ENCODE assay signal across 24 mouse cellular contexts in genomic region chr6:91655874-91656433, GRCm38 (mm10). TPM values are rescaled to one million over a fixed set of nuclear protein-coding genes. Genes with fewer than 3 reads are reported as not detected.
DNase-seq lines count a peak whose midpoint lies in the region; ATAC-seq and TF ChIP-seq lines count a peak whose summit lies in the region.
"Had no signal": no experiment of that assay in that cellular context is flagged by ENCODE, and none has a peak within 500 bp of the region (broad histone marks: within the 10 kb centered on the region; RNA-seq: fewer than 3 reads in every experiment).

No protein-coding gene starts in this region.

- no peak overlapping the region for H3K4me3 ChIP-seq in kidney, adult 2 months (ENCODE audit: insufficient read depth, low read depth, low read length)
- H3K4me3 ChIP-seq in heart, embryonic 14.5 days (ENCODE audit: control insufficient read depth in 1 of 2, insufficient read depth in 1 of 2, low read depth in 1 of 2, low read length in 2 of 2) = no peak overlapping the region
- H3K4me3 ChIP-seq: embryonic facial prominence, embryonic 15.5 days; forebrain, embryonic 15.5 days; hindbrain, embryonic 12.5 days; left cerebral cortex, adult 2 months; liver, embryonic 13.5 days; midbrain, embryonic 10.5 days had no signal

- H3K4me1 ChIP-seq in kidney, adult 2 months (ENCODE audit: control insufficient read depth, insufficient read depth, low read length) = peaks cover 15% of the 10 kb centered on the region
- peaks cover 27 to 36% of the 10 kb centered on the region in 2 experiments for H3K4me1 ChIP-seq in heart, embryonic 14.5 days (ENCODE audit: control insufficient read depth in 2 of 2, insufficient read depth in 2 of 2, low read length in 2 of 2)
- H3K4me1 ChIP-seq: forebrain, embryonic 15.5 days; hindbrain, embryonic 12.5 days had no signal

- ATAC-seq in heart, embryonic 14.5 days (ENCODE audit: insufficient number of reproducible peaks, insufficient read depth, low FRiP score, low read depth) = peak; percentile 51; the same call in 1 of the 2 replicates
- no peak for ATAC-seq in megakaryocyte, adult 5-6 weeks (ENCODE audit: poor library complexity, severe bottlenecking)
- ATAC-seq: forebrain, embryonic 15.5 days had no signal

- no peak for TF ChIP-seq POLR2A in kidney, adult 2 months (IDR thresholded peaks at IDR 0.05; ENCODE audit: low read depth, low read length)

- 85% methylated on average over 6 of the region's 6 CpGs for WGBS in kidney, adult 2 months
- WGBS in heart, embryonic 14.5 days = 42% methylated on average over 6 of the region's 6 CpGs

- H3K9me3 ChIP-seq in heart, embryonic 14.5 days (ENCODE audit: control insufficient read depth, low read length) = no peaks in the 10 kb centered on the region
- H3K9me3 ChIP-seq: embryonic facial prominence, embryonic 15.5 days; forebrain, embryonic 15.5 days; hindbrain, embryonic 12.5 days; liver, embryonic 13.5 days; midbrain, embryonic 10.5 days had no signal

- no peaks in the 10 kb centered on the region for H3K36me3 ChIP-seq in kidney, adult 2 months (ENCODE audit: control insufficient read depth, insufficient read depth, low read length)
- no peaks in the 10 kb centered on the region for H3K36me3 ChIP-seq in heart, embryonic 14.5 days (ENCODE audit: control insufficient read depth, insufficient read depth, low read length)
- H3K36me3 ChIP-seq: embryonic facial prominence, embryonic 15.5 days; forebrain, embryonic 15.5 days; hindbrain, embryonic 12.5 days; liver, embryonic 13.5 days; midbrain, embryonic 10.5 days had no signal

- H3K9ac ChIP-seq in heart, embryonic 14.5 days (ENCODE audit: low read length) = no peak overlapping the region
- H3K9ac ChIP-seq: embryonic facial prominence, embryonic 15.5 days; forebrain, embryonic 15.5 days; hindbrain, embryonic 12.5 days; liver, embryonic 13.5 days had no signal

- DNase-seq in kidney, adult 2 months = peak; percentile 10
- DNase-seq in kidney, adult 9 months = no peak
- peak; percentile 22 for DNase-seq in urinary bladder, postnatal 14 days (ENCODE audit: low spot score)
- no peak for DNase-seq in urinary bladder, postnatal 25 days (ENCODE audit: low spot score)
- peak; percentile 30 for DNase-seq in heart, postnatal 4 days
- no peak for DNase-seq in right cerebral cortex, postnatal 36 days (ENCODE audit: low spot score in 2 of 2)
- DNase-seq: cerebellum, adult 2 months; cerebellum, postnatal 25 days; embryo, embryonic 11 days; kidney, adult 11 months; liver, embryonic 13.5 days; lung, adult 2 months; right cerebral cortex, postnatal 14 days; spleen, adult 18-20 months; thymus, postnatal 25 days had no signal

- no peak overlapping the region for H3K27ac ChIP-seq in kidney, adult 2 months (ENCODE audit: insufficient read depth, low read depth, low read length)
- H3K27ac ChIP-seq in heart, embryonic 14.5 days (replicated peaks in 1 of 2; ENCODE audit: control insufficient read depth in 1 of 2, insufficient read depth in 1 of 2, low read depth in 2 of 2, low read length in 2 of 2) = peak overlapping the region; percentile 9 to 35; a peak in 2 of 4 replicates
- H3K27ac ChIP-seq: embryonic facial prominence, embryonic 15.5 days; forebrain, embryonic 15.5 days; hindbrain, embryonic 12.5 days; kidney, postnatal 0 days; left cerebral cortex, adult 2 months; liver, embryonic 13.5 days; macrophage had no signal

- H3K4me2 ChIP-seq in heart, embryonic 14.5 days (ENCODE audit: low read length) = no peak overlapping the region
- H3K4me2 ChIP-seq: embryonic facial prominence, embryonic 15.5 days; forebrain, embryonic 15.5 days; hindbrain, embryonic 12.5 days; liver, embryonic 13.5 days had no signal

- H3K27me3 ChIP-seq in kidney, adult 2 months (replicated peaks; ENCODE audit: control insufficient read depth, insufficient read depth, low read length) = no peaks in the 10 kb centered on the region
- H3K27me3 ChIP-seq in heart, embryonic 14.5 days (ENCODE audit: control insufficient read depth, insufficient read depth, low read length) = peaks cover 7% of the 10 kb centered on the region
- H3K27me3 ChIP-seq: embryonic facial prominence, embryonic 15.5 days; forebrain, embryonic 15.5 days; hindbrain, embryonic 12.5 days; liver, embryonic 13.5 days had no signal

- no peak for TF ChIP-seq CTCF in kidney, adult 2 months (conservative IDR thresholded peaks at IDR 0.05; ENCODE audit: insufficient read depth, insufficient read length, low read depth, low read length)

RNA-seq across cellular contexts. Expression of gene Slc6a6, which starts 27.9 kb away (rescaled TPM):
- 277 and 336 TPM in 2 replicates for polyA plus RNA-seq in kidney, adult 2 months (2012; rRNA removed)
- polyA plus RNA-seq in heart, embryonic 14.5 days (2014; fragmentation: Nextera tagmentation; extraction: Ambion mirVana) = 64.2 and 66.8 TPM in 2 replicates
- 100 to 1,000 TPM; 142 to 158 TPM for total RNA-seq in heart, postnatal 4 days (2021)
- 58.0 and 61.9 TPM in 2 replicates for total RNA-seq in megakaryocyte, adult 5-6 weeks (2015)
- 46.7 and 61.0 TPM in 2 replicates for total RNA-seq in megakaryocyte, adult 5-6 weeks (2017)

Comparison
In these comparisons a context has a peak if more than half of its experiments do, and no peak if none do; other contexts are left out.
1. DNase-seq: peak in kidney, adult 2 months (single experiment), urinary bladder, postnatal 14 days (single experiment) and heart, postnatal 4 days (single experiment); none in kidney, adult 9 months (single experiment), urinary bladder, postnatal 25 days (single experiment) and right cerebral cortex, postnatal 36 days (0 of 2).